Mouse (Mus musculus): ENCODE data around the gene Usp29.
"Not testable (repeated sequence)": the region's sequence is repeated elsewhere in the genome, so short reads cannot be mapped to it uniquely, and the experiment has no call there.

Gene Usp29

DNA sequence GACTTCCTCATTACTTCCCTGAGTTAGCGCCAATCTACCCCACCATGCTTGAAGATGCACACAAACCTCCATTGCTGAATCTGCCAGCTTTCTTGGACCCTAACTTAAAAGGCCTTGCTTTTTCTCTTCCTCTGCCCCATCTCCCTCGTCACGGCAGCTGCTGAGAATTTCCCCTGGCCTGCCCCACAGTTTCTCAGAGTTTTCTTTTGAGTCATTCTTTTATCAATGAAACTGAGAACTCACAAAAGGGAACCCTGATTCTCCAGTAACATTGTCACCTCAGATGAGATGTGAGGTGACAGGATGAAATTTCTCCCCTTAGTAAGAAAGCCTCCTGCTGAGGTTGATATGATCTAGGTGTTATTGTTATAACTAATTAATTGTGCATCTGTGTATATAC is 138.5 kb downstream of the Usp29 start:
- no peak for DNase-seq (ENCODE audit: extremely low read depth, low read depth, low spot score)

DNA sequence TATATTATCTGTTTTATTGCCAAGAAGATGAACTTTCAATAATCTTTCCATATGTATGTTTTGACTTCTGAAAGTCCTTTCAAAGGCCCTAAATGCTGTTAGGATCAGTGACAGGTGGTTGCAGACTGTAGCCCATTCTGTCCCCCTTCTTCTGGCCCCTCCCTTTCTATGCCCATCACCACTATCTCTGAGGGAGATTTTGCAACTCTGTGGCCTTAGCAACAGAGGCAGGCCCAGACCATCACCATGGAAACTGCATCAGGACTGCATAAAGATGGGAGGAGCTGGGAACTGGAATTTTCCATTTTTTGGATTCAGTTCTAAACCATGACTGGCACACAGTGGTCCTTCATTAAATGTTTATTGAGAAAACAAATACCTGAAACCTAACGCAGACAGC is 139.2 kb downstream of the Usp29 start:
- no peak for DNase-seq (ENCODE audit: extremely low read depth, low read depth, low spot score)

DNA sequence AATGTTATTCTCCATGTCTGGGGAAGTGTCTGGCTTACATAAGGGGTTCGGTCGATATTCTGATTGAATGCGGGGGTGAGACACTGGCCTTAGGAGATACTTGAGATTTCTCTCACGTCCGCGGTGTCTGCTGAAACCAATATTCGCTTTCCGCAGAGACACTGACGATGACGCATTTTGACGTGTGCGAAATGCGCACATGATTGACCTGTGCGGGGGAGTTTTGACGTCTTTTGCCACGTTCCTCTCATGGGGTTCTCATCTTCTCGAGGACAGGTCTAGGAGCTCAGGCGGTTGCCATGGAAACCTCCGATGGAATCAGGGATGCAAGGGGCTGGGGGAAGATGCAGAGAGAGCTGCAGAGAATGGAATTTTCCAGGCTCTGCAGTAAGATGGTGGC is 144.1 kb downstream of the Usp29 start:
- DNase-seq (ENCODE audit: extremely low read depth, low read depth, low spot score), result no peak

DNA sequence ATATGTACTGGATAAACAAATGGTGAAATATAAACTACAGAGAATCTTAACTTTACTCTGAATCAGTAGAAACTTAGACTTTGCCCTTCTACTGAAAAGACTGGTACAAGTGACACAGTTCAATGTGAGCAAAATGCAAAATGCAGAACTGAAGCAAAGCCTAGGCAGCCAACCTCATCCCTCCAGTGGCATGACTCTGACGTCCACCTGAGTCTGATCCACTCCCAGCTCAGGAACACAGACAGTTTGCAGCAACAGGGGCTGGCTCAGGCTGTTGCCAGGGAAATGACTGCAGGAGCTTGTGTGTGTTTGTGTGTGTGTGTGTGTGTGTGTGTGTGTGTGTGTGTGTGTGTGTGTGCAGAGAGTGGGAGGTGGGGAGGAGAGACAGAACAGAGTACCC is 147.8 kb downstream of the Usp29 start:
- no peak for DNase-seq (ENCODE audit: extremely low read depth, low read depth, low spot score)

DNA sequence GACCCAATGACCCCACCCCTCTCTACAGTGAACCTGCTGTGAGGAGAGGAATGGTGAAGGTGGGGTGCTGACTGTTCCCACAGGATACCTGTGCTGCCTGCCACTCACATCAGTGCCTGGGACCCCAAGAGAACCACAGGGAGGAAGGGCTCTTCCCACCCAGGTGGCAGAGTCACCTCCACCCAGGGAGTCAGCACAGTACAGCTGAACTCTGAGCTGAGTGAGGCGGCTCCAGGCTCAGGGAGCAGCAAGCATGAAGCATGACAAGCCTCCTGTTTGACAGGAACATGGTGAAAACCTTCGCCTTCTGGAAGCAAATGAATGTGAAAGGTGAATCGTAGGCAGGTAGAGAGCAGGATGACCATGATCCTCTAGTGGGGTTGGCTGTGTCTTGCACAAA is 148.5 kb downstream of the Usp29 start:
- DNase-seq (ENCODE audit: extremely low read depth, low read depth, low spot score), result not testable (repeated sequence)

DNA sequence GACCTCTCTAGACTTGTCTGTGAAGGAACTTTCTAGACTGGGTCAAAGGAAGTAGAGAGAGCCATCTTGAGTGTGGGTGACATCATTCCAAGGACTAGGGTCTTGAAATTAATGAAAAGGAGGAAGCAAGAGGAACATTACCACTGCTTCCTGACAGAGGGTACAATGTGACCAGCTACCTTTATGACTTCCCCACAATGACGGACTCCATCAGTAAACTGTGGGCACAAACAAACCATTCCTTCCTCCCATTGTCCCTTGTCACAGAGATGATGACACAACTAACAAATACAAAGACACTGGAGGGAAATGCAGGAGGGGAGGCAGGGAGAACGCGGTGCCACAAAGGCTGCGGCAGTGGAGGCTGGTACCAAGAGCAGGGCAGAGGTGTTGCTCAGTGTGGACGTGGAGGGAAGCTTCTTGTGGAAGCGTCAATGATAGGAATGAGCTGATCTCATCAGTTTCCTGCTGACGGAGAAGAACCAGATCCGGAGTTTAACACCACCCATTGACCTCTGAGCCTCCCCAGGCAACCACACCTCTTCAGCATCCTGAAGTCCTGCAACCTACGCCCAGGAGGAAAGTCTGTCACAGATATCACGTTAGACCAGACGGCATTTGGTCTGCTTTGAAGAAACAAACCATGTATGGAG is 149.3 kb downstream of the Usp29 start:
- DNase-seq (ENCODE audit: extremely low read depth, low read depth, low spot score), result no peak

DNA sequence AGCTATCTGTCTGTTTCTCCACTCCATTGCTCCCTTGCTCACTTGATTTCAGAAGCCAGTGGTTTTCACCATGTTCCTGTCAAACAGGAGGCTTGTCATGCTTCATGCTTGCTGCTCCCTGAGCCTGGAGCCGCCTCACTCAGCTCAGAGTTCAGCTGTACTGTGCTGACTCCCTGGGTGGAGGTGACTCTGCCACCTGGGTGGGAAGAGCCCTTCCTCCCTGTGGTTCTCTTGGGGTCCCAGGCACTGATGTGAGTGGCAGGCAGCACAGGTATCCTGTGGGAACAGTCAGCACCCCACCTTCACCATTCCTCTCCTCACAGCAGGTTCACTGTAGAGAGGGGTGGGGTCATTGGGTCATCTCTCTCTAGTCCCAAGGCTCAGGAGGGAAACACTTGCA is 150.5 kb downstream of the Usp29 start:
- not testable (repeated sequence) for DNase-seq (ENCODE audit: extremely low read depth, low read depth, low spot score)

DNA sequence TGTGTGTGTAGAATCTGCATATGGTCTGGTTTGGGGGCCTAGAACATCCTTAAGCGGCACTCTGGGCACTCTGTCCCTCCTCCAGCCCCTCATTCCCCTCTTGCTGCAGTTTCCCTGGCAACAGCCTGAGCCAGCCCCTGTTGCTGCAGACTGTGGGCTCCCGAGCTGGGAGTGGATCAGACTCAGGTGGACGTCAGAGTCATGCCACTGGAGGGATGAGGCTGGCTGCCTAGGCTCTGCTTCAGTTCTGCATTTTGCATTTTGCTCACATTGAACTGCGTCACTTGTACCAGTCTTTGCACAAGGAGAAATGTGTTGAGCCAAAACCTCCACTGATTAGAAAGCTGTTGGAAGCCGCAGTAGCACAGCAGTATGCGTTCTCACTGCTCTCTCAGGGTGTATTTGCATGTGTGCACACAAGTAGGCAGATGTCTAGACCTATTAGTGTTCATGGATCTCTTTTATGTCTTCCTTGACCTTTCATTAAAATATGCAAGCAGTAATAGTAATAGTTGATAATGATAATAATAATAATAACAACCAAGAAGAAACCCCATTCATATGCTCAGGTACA is 151.2 kb downstream of the Usp29 start:
- no peak for DNase-seq (ENCODE audit: extremely low read depth, low read depth, low spot score)

DNA sequence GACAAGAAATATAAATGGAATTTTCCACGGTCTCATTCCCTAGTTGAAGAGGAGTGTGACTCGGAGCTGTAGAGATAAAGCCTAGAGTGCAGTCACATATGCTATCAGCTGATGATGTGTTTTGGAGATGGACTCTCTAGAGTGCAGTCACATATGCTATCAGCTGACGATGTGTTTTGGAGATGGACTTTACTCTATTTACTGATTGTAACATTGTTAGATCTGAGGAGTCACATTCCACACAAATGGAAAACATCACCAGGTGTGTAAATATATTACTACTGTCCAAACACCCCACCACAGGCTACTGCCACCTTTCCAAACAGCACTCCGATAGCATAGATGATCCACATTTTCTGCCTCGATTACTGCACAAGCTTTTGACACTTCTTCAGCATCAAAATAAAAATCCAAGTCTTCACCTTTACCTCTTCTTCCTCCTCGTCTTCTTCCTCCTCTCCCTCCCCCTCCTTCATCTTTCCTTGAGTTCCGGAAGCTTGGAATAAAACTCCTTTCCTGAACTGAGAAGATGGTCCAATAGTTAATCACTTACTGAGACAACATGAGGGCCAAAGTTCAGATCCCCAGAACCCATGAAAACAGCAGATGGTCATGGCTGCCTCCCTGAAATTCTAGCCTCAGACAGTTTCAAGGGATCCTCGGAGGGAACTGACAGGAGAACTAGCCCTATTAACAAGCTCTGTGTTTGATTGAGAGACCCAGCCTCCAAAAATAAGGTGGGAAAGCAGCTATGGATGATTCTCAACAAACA is 153.2 kb downstream of the Usp29 start:
- DNase-seq (ENCODE audit: extremely low read depth, low read depth, low spot score), result no peak

DNA sequence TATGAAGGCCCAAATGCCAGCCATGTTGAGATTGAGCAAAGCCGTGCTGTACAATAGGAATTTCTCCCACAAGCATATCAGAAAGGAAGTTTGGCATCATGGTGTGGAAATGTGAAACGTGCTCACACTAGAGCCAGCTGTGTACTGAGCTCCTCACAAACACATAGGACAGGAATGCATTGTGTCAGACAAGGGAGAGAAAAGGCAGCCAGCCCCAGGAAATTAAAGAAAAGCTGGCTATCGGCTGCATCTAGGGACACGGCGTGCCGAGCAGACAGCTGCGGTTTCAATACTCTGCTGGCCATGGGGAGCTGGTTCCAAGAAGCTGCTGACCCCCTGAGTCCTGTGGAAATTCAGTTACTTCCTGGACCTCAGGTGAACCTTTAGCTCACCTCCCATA is 155.0 kb downstream of the Usp29 start:
- DNase-seq (ENCODE audit: extremely low read depth, low read depth, low spot score), result peak; percentile 19

DNA sequence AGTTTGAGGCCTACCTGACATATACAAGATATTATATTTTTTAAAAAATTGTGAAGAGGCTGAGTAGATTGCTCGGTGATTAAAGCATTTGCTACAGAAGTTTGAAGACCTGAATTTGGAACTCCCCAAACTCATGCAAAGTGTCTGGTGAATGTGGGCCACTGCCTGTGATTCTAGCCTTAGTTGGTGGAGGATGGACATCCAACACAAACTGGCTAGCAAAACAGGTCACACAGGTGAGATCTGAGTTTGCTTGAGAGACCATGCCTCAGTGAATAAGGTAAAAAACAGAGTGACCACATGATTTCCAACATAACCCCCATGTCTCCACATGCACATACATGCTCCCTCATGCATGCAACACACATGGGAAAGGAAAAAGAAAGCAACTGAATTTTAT is 156.5 kb downstream of the Usp29 start:
- no peak for DNase-seq (ENCODE audit: extremely low read depth, low read depth, low spot score)

DNA sequence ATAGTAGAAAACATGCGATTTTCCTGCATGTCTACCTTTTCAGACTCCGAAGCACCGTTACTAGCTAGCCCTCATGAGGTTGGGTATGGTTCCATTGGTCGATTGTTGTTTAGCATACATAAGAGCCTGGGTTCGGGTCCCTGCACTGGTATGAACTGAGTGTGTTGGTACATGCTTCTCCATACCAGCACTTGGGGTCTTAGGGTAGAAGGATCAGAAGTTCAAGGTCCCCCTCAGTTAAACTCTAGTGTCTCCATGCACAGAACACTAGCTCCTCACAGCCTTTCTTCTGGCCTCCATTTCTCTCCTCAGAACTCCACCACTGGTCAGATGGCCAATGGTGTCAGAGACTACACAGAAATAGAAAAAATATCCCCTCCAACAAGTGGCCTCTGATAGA is 159.5 kb downstream of the Usp29 start:
- DNase-seq (ENCODE audit: extremely low read depth, low read depth, low spot score), result no peak

DNA sequence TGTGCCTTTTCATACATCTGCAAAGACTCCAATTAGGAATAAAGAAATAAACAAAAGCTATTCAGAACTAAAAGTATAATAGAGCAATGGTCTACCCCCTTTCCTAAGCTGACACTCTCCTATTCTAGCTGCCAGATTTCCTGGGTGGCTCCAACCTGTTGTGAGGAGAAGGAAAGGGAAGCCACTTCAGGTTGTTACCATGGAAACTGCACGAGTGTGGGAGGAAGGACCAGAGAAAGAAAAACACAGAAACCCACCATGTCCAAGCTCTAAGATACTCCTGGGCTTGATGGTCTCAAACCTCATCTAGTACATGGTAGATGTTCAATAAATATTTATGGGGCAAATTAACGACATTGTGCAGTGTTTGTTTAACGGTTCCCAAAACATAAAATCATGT is 160.8 kb downstream of the Usp29 start:
- no peak for DNase-seq (ENCODE audit: extremely low read depth, low read depth, low spot score)

DNA sequence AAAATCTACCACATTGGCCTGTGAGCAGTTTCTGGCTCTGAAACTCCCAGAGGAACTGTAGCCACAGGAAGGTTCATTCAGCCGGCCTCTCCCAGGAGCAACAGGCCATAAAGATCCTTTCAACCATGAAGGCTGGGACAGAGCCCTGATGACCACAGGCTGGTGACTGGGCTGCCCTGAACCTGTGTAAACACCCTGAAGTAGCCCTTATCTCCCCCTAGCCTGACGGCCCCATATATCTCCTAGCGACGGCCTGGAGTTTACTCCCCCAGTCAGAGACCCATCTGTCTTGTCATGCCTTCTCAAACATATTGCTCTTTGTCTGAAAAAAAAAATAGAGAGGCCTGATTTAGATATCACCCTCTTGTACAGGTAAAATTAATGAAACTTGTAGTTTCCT is 166.6 kb downstream of the Usp29 start:
- not testable (repeated sequence) for DNase-seq (ENCODE audit: extremely low read depth, low read depth, low spot score)

DNA sequence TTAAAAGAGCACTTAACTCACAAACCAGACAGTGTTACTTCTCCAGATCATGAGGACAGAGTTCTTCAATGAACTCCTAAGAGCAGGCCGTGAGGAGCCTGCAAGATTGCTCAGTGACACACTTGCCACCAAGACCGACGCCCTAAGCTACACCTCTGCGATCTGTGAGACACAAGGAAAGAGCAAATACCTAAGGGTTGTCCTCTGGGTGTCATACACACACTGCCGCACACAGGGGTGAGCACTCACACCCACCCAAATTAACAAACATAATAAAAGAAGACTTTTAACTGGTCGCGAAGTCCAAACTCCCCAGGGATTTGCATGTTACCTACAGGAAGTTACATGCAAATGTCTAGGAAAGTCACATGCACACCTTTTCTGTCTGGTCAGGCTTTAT is 170.3 kb downstream of the Usp29 start:
- DNase-seq (ENCODE audit: extremely low read depth, low read depth, low spot score), result no peak

DNA sequence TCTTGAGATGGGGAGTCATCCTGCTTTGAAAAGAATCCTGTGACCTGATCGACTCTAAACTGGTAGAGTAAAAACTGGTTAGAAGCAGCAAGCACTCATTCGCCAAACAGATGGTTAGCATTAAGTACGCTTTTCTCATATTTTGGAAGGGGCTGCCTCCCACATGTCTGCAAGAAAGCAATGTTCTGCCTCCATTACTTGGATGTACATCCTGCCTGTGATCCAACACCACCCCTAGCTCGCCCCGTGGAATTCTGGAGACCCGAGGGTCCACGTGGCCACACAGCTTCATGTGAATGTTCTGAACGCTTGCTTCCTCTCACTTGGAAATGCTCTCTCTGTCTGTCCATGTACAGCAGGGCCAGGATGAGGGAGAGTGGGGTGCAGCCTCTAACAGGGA is 173.1 kb downstream of the Usp29 start:
- DNase-seq (ENCODE audit: extremely low read depth, low read depth, low spot score), result no peak

DNA sequence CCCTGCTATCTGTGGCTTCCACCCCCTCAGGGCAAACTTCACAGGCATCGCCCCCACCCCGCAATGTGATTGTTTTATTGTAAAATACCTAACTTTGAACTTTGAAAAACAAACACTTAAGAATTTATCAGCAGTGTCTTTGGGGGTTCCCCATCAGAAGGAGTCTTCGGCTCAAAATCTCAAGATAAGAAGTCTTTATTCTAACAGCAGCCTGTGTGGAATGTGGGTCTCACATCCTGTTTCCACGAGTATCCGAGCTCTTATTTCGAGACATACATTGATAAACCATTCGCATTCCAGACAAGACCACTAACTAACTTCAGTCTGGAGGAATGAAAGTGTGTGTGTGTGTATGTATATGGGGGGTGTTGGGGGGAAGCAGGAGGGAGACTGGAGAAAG is 180.1 kb downstream of the Usp29 start:
- DNase-seq (ENCODE audit: extremely low read depth, low read depth, low spot score), result no peak

DNA sequence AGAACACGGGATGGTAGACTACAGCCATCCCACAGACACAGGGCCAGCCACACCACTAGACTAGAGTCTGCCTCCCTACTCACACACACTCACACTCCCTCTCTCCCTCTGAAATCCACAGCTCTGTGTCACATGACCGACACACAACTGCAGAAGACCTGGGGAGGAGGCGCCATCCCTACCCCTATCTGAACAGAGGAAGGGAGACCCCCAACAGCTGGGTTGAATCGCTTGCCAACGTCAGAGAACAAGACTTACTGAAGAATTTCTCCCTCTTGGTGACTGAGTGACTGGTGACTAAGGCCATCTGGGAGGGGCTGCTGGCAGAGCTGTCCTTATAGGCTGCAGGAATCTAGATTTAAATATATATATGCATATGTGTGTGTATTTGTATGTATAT is 181.4 kb downstream of the Usp29 start:
- DNase-seq (ENCODE audit: extremely low read depth, low read depth, low spot score), result no peak

DNA sequence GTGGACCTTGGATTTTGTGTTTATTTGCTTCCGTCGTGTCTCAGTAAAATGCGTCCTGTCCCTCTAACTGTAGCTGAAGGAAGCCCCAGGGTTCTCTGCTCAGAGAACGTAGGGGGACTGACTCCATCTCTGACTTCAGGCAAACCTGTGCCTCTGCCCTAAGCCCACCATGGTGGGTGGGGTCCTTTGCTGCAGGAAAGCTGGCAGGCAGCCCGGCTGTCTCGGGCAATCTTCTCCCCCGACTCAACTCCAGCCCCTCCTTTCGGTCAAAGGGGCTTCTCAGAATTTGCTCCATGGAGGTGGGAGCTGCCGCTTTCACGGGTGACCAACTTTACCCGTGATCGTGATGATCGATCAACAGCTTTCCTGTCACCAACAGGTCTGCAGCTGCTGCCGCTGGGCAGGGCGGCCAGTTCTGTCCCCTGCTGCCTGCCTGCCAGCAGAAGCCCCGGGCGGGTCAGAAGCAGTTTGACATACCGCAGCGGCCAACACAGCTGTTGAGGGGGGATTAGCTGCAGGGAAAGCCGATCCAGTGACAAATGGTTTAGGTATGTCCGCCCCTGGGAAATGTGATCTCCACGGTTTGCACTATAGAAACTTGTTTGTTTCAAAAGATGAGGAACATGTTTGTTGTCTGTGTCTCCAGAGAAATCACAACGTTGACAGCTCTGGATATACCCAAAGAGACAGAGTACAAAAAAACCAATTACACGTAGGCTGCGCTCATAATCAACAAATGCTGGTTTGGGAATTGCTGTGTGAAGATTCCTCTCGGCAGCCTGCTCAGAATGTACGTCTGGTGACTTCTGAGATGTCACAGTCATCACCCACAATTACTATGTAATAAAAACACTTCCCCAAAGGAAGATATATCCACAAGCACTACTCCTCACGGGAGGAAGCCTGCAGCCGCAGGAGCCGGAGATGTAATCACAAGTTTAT is 183.3 kb downstream of the Usp29 start:
- DNase-seq (ENCODE audit: extremely low read depth, low read depth, low spot score), result no peak

DNA sequence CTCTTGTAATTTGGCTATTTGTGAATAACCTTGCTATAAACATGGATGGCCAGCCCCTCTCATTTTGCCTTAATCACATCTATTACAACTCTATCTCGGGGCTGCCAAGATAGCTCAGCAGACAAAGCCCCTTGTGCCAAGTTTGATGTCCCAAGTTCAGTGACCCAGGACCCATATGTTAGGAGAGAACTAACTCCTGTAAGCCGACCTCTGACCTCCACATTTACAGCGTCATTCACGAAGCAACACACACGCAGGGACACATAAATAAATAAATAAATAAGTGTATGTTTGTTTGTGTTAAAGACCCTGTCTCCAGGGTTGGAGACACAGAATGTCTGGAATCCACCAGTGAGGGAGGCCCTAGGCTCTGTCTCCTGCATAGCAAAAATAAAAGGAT is 186.7 kb downstream of the Usp29 start:
- DNase-seq (ENCODE audit: extremely low read depth, low read depth, low spot score), result no peak

DNA sequence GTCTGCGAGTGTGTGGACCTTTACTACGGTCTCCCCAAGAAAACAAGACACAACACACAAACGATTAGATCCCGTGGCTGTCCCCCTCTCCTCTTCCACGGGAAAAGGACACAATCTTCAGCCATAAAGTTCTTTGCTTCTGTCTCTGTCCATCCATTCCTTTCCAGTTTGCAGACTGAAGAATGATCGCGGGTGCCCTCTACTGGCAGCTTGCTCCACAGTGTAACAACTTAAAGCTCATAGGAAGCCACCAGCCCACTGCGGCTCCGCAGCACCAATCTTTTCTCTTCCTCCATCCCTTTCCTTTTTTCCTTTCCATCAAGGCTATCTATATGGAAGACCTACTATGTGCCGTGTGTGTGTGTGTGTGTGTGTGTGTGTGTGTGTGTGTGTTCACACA is 187.9 kb downstream of the Usp29 start:
- DNase-seq (ENCODE audit: extremely low read depth, low read depth, low spot score), result no peak

All from fat pad, adult 2 months (tissue).